Mouse (Mus musculus): ENCODE measurements around the gene Map4k1.

- TF ChIP-seq CTCF (IDR thresholded peaks at IDR 0.05; ENCODE audit: low read depth) (no peak), EP300 (IDR thresholded peaks at IDR 0.05; ENCODE audit: low read depth) (no peak)
Measured at GRCm38 (mm10) chr7:28971029-28971428, 10.8 kb upstream of the Map4k1 start.

All from heart, postnatal 0 days (tissue).